Mouse (Mus musculus): ENCODE results near the gene Itih1.

- TF ChIP-seq POLR2A (IDR thresholded peaks at IDR 0.05; ENCODE audit: insufficient read depth, low read length), result no peak
- TF ChIP-seq EP300 (IDR thresholded peaks at IDR 0.05; ENCODE audit: insufficient read depth, low read depth, low read length), result no peak
- TF ChIP-seq CTCF (IDR thresholded peaks at IDR 0.05; ENCODE audit: low read depth, low read length), result no peak
Measured at GRCm38 (mm10) chr14:30922053-30922670, 20.9 kb downstream of the Itih1 start.

All from ES-Bruce4 (cell line).